Mouse (Mus musculus) liver, adult 2 months (tissue): ENCODE data around the gene Psmb10.

ENCODE experiments used
- CTCF ChIP-seq: fragments of 200-500 bp; IDR thresholded peaks from 2 replicates; pipeline ENCODE4 v1.5.1; 2011; ENCODE audit warnings: low read depth, low read length, control low read depth
- POLR2A ChIP-seq: fragments of 200-500 bp; IDR thresholded peaks from 2 replicates; pipeline ENCODE4 v1.6.1; 2011; ENCODE audit warnings: low read length, control low read depth; ENCODE audit not compliant: insufficient read depth; ENCODE audit errors: extremely low read depth

DNA sequence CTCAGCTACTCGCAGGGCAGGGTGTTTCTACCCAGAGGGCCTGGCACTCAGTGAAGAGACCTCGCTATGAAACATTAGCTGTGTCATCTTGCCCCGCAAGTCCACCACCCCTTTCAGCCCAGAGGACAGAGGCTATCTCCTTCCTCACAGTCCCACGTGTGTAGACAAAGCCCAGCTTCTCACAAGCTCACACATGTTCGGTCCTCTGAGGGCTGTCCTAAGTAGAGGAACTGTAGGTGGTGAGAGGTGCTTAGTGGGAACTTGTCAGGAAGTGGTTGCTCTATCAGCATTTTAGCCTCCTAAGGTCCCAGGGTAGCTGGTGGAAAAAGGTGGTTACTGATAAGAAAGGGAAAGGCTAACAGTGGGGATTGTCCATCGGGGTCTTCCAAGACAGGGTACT is 3.1 kb downstream of the Psmb10 start:
- no peak for TF ChIP-seq POLR2A
- no peak for TF ChIP-seq CTCF
